Mouse (Mus musculus) embryonic facial prominence, embryonic 11.5 days (tissue): Measurements from ENCODE around the gene Shisal2a. TPM values are rescaled to one million over a fixed set of nuclear protein-coding genes. Genes with fewer than 3 reads are reported as not detected.
A peak's percentile ranks its signal among the peaks of the same experiment; 100 is the strongest.

Experiments used
- ATAC-seq: fragments of 200-750 bp; cut with Nextera tagmentation; replicated peaks from 2 replicates; pipeline ENCODE4 v1.8.0; 2017; ENCODE audit warnings: low read depth; ENCODE audit not compliant: insufficient number of reproducible peaks, low FRiP score, low TSS enrichment
- DNase-seq: peaks from one replicate; pipeline ENCODE4 v3.0.0-alpha.2; 2015; ENCODE audit warnings: low spot score
- H3K27ac ChIP-seq: fragments of 300-500 bp; sonication (generic); replicated peaks from 2 replicates; pipeline ENCODE4 v1.5.1; 2014; ENCODE audit warnings: mild to moderate bottlenecking, low read depth, low read length, control low read depth
- H3K27me3 ChIP-seq: fragments of 300-500 bp; sonication (generic); 2 replicates; pipeline ENCODE4 v1.6.1; 2014; ENCODE audit warnings: mild to moderate bottlenecking, low read length, moderate library complexity, mixed read lengths; ENCODE audit not compliant: control insufficient read depth, insufficient read depth
- H3K36me3 ChIP-seq: fragments of 300-500 bp; sonication (generic); replicated peaks from 2 replicates; pipeline ENCODE4 v1.6.1; 2014; ENCODE audit warnings: low read depth, mild to moderate bottlenecking, low read length, moderate library complexity, mixed read lengths; ENCODE audit not compliant: control insufficient read depth, insufficient read depth
- H3K4me1 ChIP-seq: fragments of 300-500 bp; sonication (generic); 2 replicates; pipeline ENCODE4 v1.6.1; 2014; ENCODE audit warnings: low read length, mixed read lengths; ENCODE audit not compliant: control insufficient read depth, insufficient read depth
- H3K4me2 ChIP-seq: fragments of 300-500 bp; sonication (generic); 2 replicates; pipeline ENCODE4 v1.6.1; 2014; ENCODE audit warnings: low read depth, mild to moderate bottlenecking, control low read depth, low read length, moderate library complexity
- H3K4me3 ChIP-seq: fragments of 300-500 bp; sonication (generic); 2 replicates; pipeline ENCODE4 v1.5.1; 2014; ENCODE audit warnings: low read depth, low read length, control low read depth
- H3K9ac ChIP-seq: fragments of 300-500 bp; sonication (generic); replicated peaks from 2 replicates; pipeline ENCODE4 v1.6.1; 2014; ENCODE audit warnings: mild to moderate bottlenecking, control low read depth, low read length
- H3K9me3 ChIP-seq: fragments of 300-500 bp; sonication (generic); replicated peaks from 2 replicates; pipeline ENCODE4 v1.6.1; 2016; ENCODE audit warnings: mild to moderate bottlenecking, low read length, inconsistent platforms, mixed read lengths; ENCODE audit not compliant: control insufficient read depth
- WGBS: fragments of 180-500 bp; shearing (Covaris S2); extraction: QIAGEN DNeasy Blood & Tissue Kit; methylation state at CpG from one replicate; pipeline ENCODE4 v1.1.7; 2014; 5-methylcytosine and 5-hydroxymethylcytosine counted together
- polyA plus RNA-seq: library from polyadenylated mRNA; unstranded; fragments of >200 nt; fragmentation: Nextera tagmentation; extraction: Ambion mirVana; gene quantifications from 2 replicates; pipeline ENCODE4 v1.2.1, GENCODE M21; 2014

Gene Shisal2a
- polyA plus RNA-seq, 1 experiment from 2014 or later = 8.5 TPM

GRCm38 (mm10) chr4:108332041-108332440 is 51.1 kb downstream of the Shisal2a start:
- no peak overlapping the region for H3K4me2 ChIP-seq
- 94% methylated on average over 9 of the region's 9 CpGs for WGBS
- no peak overlapping the region for H3K9ac ChIP-seq
- no peaks in the 10 kb centered on the region for H3K27me3 ChIP-seq
- ATAC-seq (no peak), DNase-seq (no peak)
- H3K36me3 ChIP-seq = peaks cover 7% of the 10 kb centered on the region
- H3K27ac ChIP-seq = no peak overlapping the region
- no peaks in the 10 kb centered on the region for H3K9me3 ChIP-seq
- no peak overlapping the region for H3K4me3 ChIP-seq
- no peaks in the 10 kb centered on the region for H3K4me1 ChIP-seq

GRCm38 (mm10) chr4:108329840-108330239 is 53.3 kb downstream of the Shisal2a start:
- Histone ChIP-seq H3K27ac (no peak overlapping the region), H3K36me3 (peaks cover 4% of the 10 kb centered on the region), H3K4me1 (no peaks in the 10 kb centered on the region), H3K4me3 (no peak overlapping the region), H3K4me2 (no peak overlapping the region), H3K9me3 (no peaks in the 10 kb centered on the region), H3K9ac (no peak overlapping the region), H3K27me3 (no peaks in the 10 kb centered on the region)
- ATAC-seq (no peak), DNase-seq (no peak)
- WGBS = 94% methylated on average over 6 of the region's 6 CpGs

- Histone ChIP-seq H3K4me1 (no peaks in the 10 kb centered on the region), H3K27ac (peak within 1 kb of the TSS; percentile 66; the same call in 1 of the 2 replicates), H3K9ac (peak within 1 kb of the TSS; percentile 71), H3K4me3 (peak within 1 kb of the TSS; percentile 47), H3K9me3 (no peaks in the 10 kb centered on the region), H3K4me2 (peak within 1 kb of the TSS; percentile 47), H3K27me3 (no peaks in the 10 kb centered on the region), H3K36me3 (peaks cover 4% of the 10 kb centered on the region)
- DNase-seq = peak; percentile 98
- peak; percentile 90 for ATAC-seq
- WGBS = under 1% methylated on average over 45 of the region's 45 CpGs
Observed at GRCm38 (mm10) chr4:108327730-108328484, 55.2 kb downstream of the Shisal2a start, which contains the start of gene Coa7. Gene Coa7, plus strand, starts transcription at chr4:108328140.

GRCm38 (mm10) chr4:108327071-108327579 is 56.0 kb downstream of the Shisal2a start:
- H3K9me3 ChIP-seq = no peaks in the 10 kb centered on the region
- peak overlapping the region; percentile 71 for H3K9ac ChIP-seq
- DNase-seq (peak; percentile 59), ATAC-seq (no peak)
- H3K4me1 ChIP-seq = no peaks in the 10 kb centered on the region
- peaks cover 4% of the 10 kb centered on the region for H3K36me3 ChIP-seq
- WGBS = 45% methylated on average over 6 of the region's 6 CpGs
- peak overlapping the region; percentile 47; the same call in 1 of the 2 replicates for H3K4me3 ChIP-seq
- H3K27ac ChIP-seq = no peak overlapping the region
- H3K4me2 ChIP-seq = peak overlapping the region; percentile 47
- H3K27me3 ChIP-seq = no peaks in the 10 kb centered on the region

GRCm38 (mm10) chr4:108323588-108323987 is 59.6 kb downstream of the Shisal2a start:
- no peak for ATAC-seq

GRCm38 (mm10) chr4:108320627-108321380 is 62.3 kb downstream of the Shisal2a start:
- no peak overlapping the region for H3K4me3 ChIP-seq
- no peak for ATAC-seq
- H3K4me1 ChIP-seq = no peaks in the 10 kb centered on the region
- no peak overlapping the region for H3K9ac ChIP-seq
- no peak overlapping the region for H3K27ac ChIP-seq
- no peak overlapping the region for H3K4me2 ChIP-seq
- H3K9me3 ChIP-seq = no peaks in the 10 kb centered on the region
- DNase-seq = no peak
- 79% methylated on average over 7 of the region's 7 CpGs for WGBS
- no peaks in the 10 kb centered on the region for H3K27me3 ChIP-seq
- H3K36me3 ChIP-seq = no peaks in the 10 kb centered on the region

More at GRCm38 (mm10) chr4:108323588-108323987, 59.6 kb downstream of the Shisal2a start:
- no peak for DNase-seq
- H3K4me2 ChIP-seq = no peak overlapping the region
- H3K27ac ChIP-seq = no peak overlapping the region
- no peaks in the 10 kb centered on the region for H3K9me3 ChIP-seq
- no peak overlapping the region for H3K4me3 ChIP-seq
- H3K36me3 ChIP-seq = no peaks in the 10 kb centered on the region
- H3K9ac ChIP-seq = no peak overlapping the region
- H3K27me3 ChIP-seq = no peaks in the 10 kb centered on the region
- H3K4me1 ChIP-seq = no peaks in the 10 kb centered on the region
- 71% methylated on average over 5 of the region's 5 CpGs for WGBS

- H3K27ac ChIP-seq = no peak overlapping the region
- no peaks in the 10 kb centered on the region for H3K4me1 ChIP-seq
- 75% methylated on average over 6 of the region's 6 CpGs for WGBS
- H3K4me3 ChIP-seq = no peak overlapping the region
- no peak overlapping the region for H3K4me2 ChIP-seq
- no peaks in the 10 kb centered on the region for H3K9me3 ChIP-seq
- no peak for ATAC-seq
- no peaks in the 10 kb centered on the region for H3K27me3 ChIP-seq
- no peak overlapping the region for H3K9ac ChIP-seq
- H3K36me3 ChIP-seq = no peaks in the 10 kb centered on the region
- no peak for DNase-seq
Observed at GRCm38 (mm10) chr4:108319747-108320146, 63.4 kb downstream of the Shisal2a start.
